Mouse (Mus musculus) urinary bladder, postnatal 4 days (tissue): Measurements from ENCODE around the gene Pou4f2.

Experiments used
- DNase-seq, 2 experiments: peaks; one replicate each; pipeline ENCODE4 v3.0.0; 2021 to 2022; ENCODE audit warnings: low spot score in 2 of 2

Gene Pou4f2

GRCm38 (mm10) chr8:78436071-78436651 is at the start of gene Pou4f2:
Pou4f2 (minus strand) TSS chr8:78436645.
- no peak for DNase-seq

DNA sequence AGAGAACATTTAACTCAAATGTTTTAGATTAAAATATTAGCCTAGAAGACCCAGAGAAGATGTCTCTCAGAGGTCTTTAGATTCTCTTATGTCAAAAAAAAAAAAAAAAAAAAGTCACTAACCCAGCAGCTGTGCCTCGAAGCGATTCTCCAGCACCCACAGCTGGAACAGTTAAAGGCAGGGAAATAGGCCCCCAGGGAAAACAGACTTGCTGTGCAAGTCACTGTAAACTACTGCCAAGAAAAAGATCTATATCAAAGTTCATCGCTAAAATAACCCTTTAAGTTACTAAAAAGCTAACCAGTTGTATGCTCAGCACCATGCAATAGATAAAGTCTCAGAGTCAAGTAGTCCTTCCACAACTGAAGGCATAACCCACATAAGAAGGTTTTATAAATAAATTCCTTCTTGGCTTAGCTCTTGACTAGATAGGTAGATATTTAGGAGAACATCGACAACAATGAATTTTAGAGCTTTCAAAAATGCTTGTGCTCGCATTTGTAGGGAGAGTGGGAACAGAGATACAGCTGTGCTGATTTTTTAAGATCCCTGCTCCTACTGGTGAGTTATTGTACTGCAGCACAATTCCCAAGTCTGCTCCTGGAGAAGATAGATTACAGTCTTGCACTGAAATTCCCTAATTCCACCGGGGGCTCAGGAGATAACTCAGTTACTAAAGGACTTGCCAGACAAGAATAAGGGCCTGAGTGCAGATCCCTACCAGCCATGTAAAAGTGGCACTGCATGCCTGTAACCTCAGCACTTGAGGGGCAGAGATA is 40.8 kb upstream of the Pou4f2 start:
- DNase-seq = no peak

- DNase-seq = no peak
These were observed 31.4 kb upstream of the Pou4f2 start for GRCm38 (mm10) chr8:78467889-78468288.

- no peak for DNase-seq
These were observed 27.5 kb upstream of the Pou4f2 start for GRCm38 (mm10) chr8:78463941-78464340.

DNA sequence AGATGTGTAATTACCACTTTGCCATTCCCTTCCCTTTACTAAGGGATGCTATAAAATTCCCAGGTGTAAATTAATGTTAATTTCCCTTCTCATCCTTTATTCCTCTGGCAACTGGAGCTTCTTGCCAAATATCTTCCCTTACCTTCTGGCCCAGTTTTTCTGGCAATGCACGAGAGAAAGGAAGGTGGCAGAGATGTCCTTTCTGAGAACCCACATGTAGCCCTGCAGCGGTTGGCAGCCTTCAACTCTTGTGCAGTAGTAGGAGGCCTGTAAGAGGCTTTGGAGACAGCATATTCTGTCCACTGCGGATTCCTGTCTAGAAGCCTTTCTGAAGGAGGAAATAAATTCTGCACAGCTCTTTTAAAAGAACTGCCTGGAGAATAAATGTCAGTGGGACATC is 20.0 kb upstream of the Pou4f2 start:
- no peak for DNase-seq

- DNase-seq = no peak
These were observed 6.3 kb upstream of the Pou4f2 start for GRCm38 (mm10) chr8:78442781-78443180.

DNA sequence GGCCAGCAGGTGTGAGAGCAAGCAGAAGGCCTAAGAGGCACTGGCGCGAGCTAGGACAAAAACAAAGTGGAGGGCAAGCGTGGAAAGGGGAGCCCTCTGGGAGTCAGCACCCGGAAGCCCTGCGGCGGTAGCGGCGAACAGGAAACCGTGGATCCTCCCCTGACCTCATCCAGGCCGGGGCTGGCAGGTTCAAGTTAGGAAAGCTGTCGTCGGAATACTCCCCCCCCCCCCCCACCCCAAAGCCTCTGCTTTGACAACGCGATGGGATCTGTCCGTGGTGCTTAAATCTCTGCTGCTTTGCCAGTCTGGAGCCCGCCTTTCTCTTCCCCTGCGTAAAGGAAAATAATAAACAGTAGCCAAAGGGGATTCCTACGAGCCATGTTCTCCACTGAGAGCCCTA is 1.7 kb upstream of the Pou4f2 start:
- peak in 1 of 2 experiments; percentile 62 for DNase-seq

GRCm38 (mm10) chr8:78437140-78438045 is 948 bp upstream of the Pou4f2 start:
- no peak for DNase-seq

DNA sequence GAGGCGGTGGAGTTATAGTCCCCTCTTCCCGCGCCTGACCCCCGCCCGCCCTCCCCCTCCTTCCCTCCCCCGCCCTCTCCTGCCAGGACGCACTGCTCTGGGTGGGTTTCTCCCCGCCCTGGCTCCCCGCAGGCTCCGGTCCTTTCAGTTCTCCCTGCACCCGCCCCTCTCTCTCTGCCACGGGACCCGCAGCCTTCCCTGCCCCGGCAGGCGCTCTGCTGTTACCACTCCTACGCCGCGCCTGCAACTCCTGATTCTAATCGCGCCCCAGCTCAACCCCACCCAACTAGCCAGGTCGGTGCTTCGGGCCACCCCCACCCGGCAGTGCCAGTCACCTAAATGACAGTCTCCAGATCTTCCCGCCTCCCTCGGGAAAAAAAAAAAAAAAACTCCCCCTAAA is 216 bp upstream of the Pou4f2 start:
- DNase-seq = no peak

DNA sequence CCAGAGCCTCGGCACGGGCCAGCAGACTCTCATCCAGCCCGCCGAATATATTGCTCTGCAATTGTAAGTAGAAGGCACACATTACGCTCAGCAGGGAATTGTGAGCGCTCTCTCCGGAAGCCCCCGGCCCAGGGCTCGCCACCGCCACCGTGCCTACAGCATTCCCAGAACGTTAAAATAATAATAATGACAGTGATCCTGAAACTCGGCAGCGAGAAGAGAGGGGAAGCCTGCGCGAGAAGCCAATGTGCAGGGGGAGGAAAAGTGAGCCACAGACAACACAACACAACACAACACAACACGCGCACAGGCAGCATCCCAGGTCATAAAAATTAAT is 853 bp downstream of the Pou4f2 start:
- DNase-seq = no peak

GRCm38 (mm10) chr8:78434823-78435623 is 1.4 kb downstream of the Pou4f2 start:
- no peak for DNase-seq

- no peak for DNase-seq
These were observed 2.1 kb downstream of the Pou4f2 start for GRCm38 (mm10) chr8:78434340-78434739.

DNA sequence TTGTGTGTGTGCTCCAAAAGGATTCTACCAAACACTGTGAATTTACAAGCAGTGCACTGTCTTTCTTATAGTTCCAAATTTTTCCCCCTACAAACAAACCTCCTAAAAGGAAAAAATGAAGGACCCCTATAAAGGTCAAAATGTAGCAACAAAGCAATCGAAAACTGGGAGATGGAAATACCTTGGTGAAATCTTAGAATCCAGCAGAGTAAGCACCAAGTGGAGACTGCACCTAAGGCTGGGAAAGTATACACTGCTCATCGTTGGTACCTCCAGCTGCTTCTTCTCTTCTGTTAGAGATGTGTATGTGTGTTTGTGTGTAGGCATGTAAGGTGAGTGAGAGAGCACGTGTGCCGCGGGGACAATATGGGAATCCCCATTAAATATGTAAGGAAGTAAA is 3.1 kb downstream of the Pou4f2 start:
- no peak for DNase-seq

- DNase-seq = no peak
These were observed 4.0 kb downstream of the Pou4f2 start for GRCm38 (mm10) chr8:78432451-78432850.

GRCm38 (mm10) chr8:78431356-78431755 is 5.1 kb downstream of the Pou4f2 start:
- DNase-seq = peak in 1 of 2 experiments; percentile 65

- no peak for DNase-seq
These were observed 8.3 kb downstream of the Pou4f2 start for GRCm38 (mm10) chr8:78428148-78428547.

DNA sequence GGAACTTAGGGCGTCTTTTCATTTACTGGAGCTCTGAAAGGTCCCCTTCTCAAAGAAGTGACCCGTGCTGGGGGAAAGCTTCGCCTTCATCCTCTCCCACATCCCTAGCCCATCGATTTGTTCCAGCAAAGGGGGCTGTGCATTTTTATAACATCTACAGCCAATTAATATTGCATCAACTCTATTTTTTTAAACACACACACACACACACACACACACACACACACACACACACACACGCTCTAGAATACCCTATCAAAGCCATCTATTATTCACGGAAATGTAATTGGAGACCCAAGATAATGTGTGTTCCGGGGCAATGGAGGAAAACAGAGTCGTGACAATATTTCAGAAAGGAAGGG is 8.7 kb downstream of the Pou4f2 start:
- DNase-seq = no peak

DNA sequence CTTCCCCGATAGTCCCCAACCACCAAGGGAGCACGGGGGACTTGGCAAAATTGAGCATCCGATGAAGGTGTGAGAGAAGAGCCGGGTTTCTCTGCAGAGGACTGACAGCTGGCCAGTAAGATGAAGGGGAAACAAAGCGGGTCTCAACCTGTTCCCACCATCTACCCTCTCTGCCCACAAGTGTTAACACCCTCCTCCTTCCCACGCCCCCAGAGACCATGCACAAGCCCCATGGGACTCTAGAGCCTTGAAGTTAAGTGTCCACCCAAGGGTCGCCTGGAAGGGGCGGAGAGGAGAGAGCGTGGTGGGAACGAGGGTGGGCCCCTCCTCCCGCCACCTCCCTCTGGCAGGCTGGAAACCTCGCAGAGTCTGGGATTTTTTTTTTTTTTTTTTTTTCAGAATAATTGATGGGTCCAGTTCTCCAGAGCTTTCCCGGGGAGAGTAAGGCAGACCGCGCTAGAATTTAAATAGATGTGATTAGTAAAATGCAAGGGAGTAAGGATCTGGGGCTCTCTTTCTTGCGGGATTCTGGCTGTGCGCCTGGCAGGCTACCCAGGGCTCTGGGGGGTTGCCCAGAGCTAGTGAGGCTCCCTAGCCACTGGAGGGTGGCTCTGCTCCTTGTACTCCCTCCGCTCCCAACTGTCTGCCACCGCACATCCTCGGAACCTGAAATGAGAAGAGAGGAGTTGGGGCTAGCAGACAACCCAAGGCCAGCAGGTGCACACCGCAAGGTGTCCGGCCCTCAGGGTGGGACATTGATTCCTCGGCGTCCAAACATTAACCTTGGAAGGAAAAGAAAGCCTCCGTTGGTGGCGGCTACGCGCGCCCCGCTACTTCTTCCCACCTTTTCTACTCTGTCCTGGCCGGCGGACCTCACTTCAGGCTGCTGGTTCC is 9.3 kb downstream of the Pou4f2 start:
- DNase-seq = no peak

DNA sequence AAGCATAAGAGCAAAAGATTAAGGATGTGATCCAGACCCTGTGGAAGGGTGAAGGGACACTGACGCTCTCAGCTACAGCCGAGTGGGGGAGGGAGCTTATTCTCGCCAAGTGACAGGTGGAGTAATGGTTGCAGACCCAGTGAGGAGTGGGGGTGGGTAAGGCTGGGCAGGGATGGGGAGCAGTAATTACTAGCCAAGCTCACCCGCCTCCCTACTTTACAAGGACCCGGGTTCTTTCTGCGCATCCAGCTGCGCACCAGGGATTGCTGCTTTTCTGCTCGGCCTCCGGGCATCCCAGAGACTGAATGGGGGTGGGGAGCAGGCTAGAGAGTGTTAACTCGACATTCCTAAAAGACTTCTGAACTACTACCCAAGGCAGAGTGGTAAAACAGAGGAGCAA is 10.0 kb downstream of the Pou4f2 start:
- no peak for DNase-seq

- DNase-seq = no peak
These were observed 12.5 kb downstream of the Pou4f2 start for GRCm38 (mm10) chr8:78423937-78424336.

DNA sequence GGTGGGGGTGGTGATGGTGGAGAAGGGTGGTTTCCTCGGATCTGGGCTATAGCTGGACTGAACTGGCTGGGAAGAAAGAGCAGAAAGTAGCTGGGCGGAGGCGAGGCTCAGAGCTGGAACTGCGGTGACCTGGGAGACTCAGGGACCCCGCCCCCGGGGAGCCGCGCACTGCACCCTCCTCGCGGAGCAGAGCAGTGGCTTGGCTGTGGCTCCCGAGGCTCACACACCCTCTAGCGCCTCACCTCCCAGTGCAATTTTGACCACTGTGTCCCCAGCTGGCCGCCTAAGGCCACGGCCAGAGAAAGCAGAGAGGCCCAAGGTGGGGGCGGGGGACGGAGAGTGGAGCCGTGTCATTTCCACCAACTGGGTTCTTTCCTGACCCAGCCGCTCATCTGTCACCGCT is 16.3 kb downstream of the Pou4f2 start:
- DNase-seq = no peak
